Mouse (Mus musculus) heart, adult 2 months (tissue): ENCODE results near the gene Brf1. TPM values are rescaled to one million over a fixed set of nuclear protein-coding genes. Genes with fewer than 3 reads are reported as not detected.

Experiments
- DNase-seq, 2 experiments: peaks; one replicate each; pipeline ENCODE4 v3.0.0; 2021
- H3K27ac ChIP-seq: fragments of 200-600 bp; 2 replicates; pipeline ENCODE4 v1.8.1; 2022
- H3K27me3 ChIP-seq: fragments of 200-500 bp; 2 replicates; pipeline ENCODE4 v1.6.1; 2012; ENCODE audit warnings: mild to moderate bottlenecking, low read length, inconsistent platforms, mixed read lengths; ENCODE audit not compliant: control insufficient read depth, insufficient read depth
- H3K36me3 ChIP-seq: fragments of 200-500 bp; 2 replicates; pipeline ENCODE4 v1.6.1; 2012; ENCODE audit warnings: low read length, inconsistent platforms; ENCODE audit not compliant: control insufficient read depth, insufficient read depth
- H3K4me1 ChIP-seq: fragments of 200-500 bp; 2 replicates; pipeline ENCODE4 v1.6.1; 2011; ENCODE audit warnings: low read length; ENCODE audit not compliant: control insufficient read depth, insufficient read depth
- H3K4me3 ChIP-seq: fragments of 200-600 bp; 2 replicates; pipeline ENCODE4 v1.8.1; 2022
- H3K79me2 ChIP-seq: fragments of 200-500 bp; replicated peaks from 2 replicates; pipeline ENCODE4 v1.6.1; 2012; ENCODE audit warnings: mild to moderate bottlenecking, inconsistent platforms, low read length, moderate library complexity, mixed read lengths; ENCODE audit not compliant: control insufficient read depth, insufficient read depth
- H3K9ac ChIP-seq: fragments of 200-500 bp; 2 replicates; pipeline ENCODE4 v1.6.1; 2012; ENCODE audit warnings: low read depth, mild to moderate bottlenecking, control low read depth, inconsistent platforms, low read length, mixed read lengths
- CTCF ChIP-seq: fragments of 200-600 bp; IDR thresholded peaks from 2 replicates; pipeline ENCODE4 v1.8.1; 2022; ENCODE audit warnings: antibody characterized with exemption, mild to moderate bottlenecking, moderate library complexity
- EP300 ChIP-seq: fragments of 200-500 bp; IDR thresholded peaks from 2 replicates; pipeline ENCODE4 v1.6.1; 2011; ENCODE audit warnings: low read depth, low read length, control low read depth; ENCODE audit not compliant: insufficient read depth
- POLR2A ChIP-seq: fragments of 200-500 bp; IDR thresholded peaks from 2 replicates; pipeline ENCODE4 v1.6.1; 2011; ENCODE audit warnings: mild to moderate bottlenecking, low read depth, low read length, control low read depth; ENCODE audit not compliant: insufficient read depth
- WGBS: fragments of 180-500 bp; shearing (Covaris S2); methylation state at CpG from one replicate; pipeline ENCODE4 v1.1.7; 2018; 5-methylcytosine and 5-hydroxymethylcytosine counted together
- intact Hi-C: fragments of 180-260 bp; cut with DNase I; formaldehyde crosslinking; loops from one replicate; pipeline ENCODE4 v1.15.1; 2025
- microRNA-seq, 2 experiments: library from miRNA; unstranded; fragments of <30 nt; microRNA quantifications; one replicate each; pipeline ENCODE4 v1.2.0; 2021
- polyA plus RNA-seq: library from polyadenylated mRNA; depleted of rRNA; stranded (reverse); fragments of >200 nt; gene quantifications from 2 replicates; pipeline ENCODE4 v1.2.3, GENCODE M21; 2012; rRNA removed
- total RNA-seq, 2 experiments: library from RNA; stranded (reverse); gene quantifications; 2 replicates each; pipeline ENCODE4 v1.2.3; 2021

The Brf1 gene
- total and polyA plus RNA-seq, 3 experiments = 22.3 to 25.1 (median 22.4) TPM

GRCm38 (mm10) chr12:112911701-112912100, 88.8 kb downstream of the Brf1 start:
- no peak overlapping the region for H3K27ac ChIP-seq
- peaks cover 7% of the 10 kb centered on the region; the same call in 1 of the 2 replicates for H3K4me1 ChIP-seq
- no peaks in the 10 kb centered on the region for H3K27me3 ChIP-seq
- 88% methylated on average over 17 of the region's 17 CpGs for WGBS
- no peak overlapping the region for H3K9ac ChIP-seq
- no peaks in the 10 kb centered on the region for H3K79me2 ChIP-seq
- intact Hi-C loops = no loop called here
- H3K36me3 ChIP-seq = no peaks in the 10 kb centered on the region
- TF ChIP-seq EP300 = no peak
- TF ChIP-seq CTCF = no peak
- no peak for TF ChIP-seq POLR2A
- no peak overlapping the region for H3K4me3 ChIP-seq
- no peak for DNase-seq

Small RNA genes lying within 50 kb of the gene (microRNA-seq; reads per million reads assigned to microRNA genes)
- 0 reads per million in 2 experiments for gene Mir6941

Other genes with a start within 250 kb of the Brf1 start
- gene Pld4, start 240.0 kb downstream of the Brf1 start, total RNA-seq = 1 to 10 TPM; 6.6 to 6.8 TPM
- 17.2 and 23.5 TPM in 2 replicates for gene Pld4, start 240.0 kb downstream of the Brf1 start, polyA plus RNA-seq
- 10 to 100 TPM; 14.8 to 15.7 TPM for gene Ahnak2, start 198.0 kb downstream of the Brf1 start, total RNA-seq
- gene Ahnak2, start 198.0 kb downstream of the Brf1 start, polyA plus RNA-seq = 5.4 and 7.5 TPM in 2 replicates
- gene Clba1, start 191.8 kb downstream of the Brf1 start, total RNA-seq = 1 to 10 TPM; 1.7 to 3.1 TPM
- gene Clba1, start 191.8 kb downstream of the Brf1 start, polyA plus RNA-seq = 2.0 and 2.8 TPM in 2 replicates
- gene Cdca4, start 171.3 kb downstream of the Brf1 start, total RNA-seq = 1 to 10 TPM; 5.3 to 6.6 TPM
- gene Cdca4, start 171.3 kb downstream of the Brf1 start, polyA plus RNA-seq = 7.6 and 10.0 TPM in 2 replicates
- under 1 TPM; 0.29 to 0.36 TPM for gene Gpr132, start 132.5 kb downstream of the Brf1 start, total RNA-seq
- 1.00 and 2.0 TPM in 2 replicates for gene Gpr132, start 132.5 kb downstream of the Brf1 start, polyA plus RNA-seq
- 10 to 100 TPM; 25.4 to 27.4 TPM for gene Jag2, start 70.9 kb downstream of the Brf1 start, total RNA-seq
- gene Jag2, start 70.9 kb downstream of the Brf1 start, polyA plus RNA-seq = 34.4 and 35.5 TPM in 2 replicates
- gene Nudt14, start 58.6 kb downstream of the Brf1 start, total RNA-seq = 1 to 10 TPM; 5.7 to 8.6 TPM
- 11.4 and 14.8 TPM in 2 replicates for gene Nudt14, start 58.6 kb downstream of the Brf1 start, polyA plus RNA-seq
- 10 to 100 TPM; 21.8 to 24.3 TPM for gene Btbd6, start 24.2 kb downstream of the Brf1 start, total RNA-seq
- 26.7 and 27.4 TPM in 2 replicates for gene Btbd6, start 24.2 kb downstream of the Brf1 start, polyA plus RNA-seq
- gene Pacs2, start 13.8 kb upstream of the Brf1 start, total RNA-seq = 10 to 100 TPM; 34.9 to 37.5 TPM
- gene Pacs2, start 13.8 kb upstream of the Brf1 start, polyA plus RNA-seq = 34.8 and 37.4 TPM in 2 replicates
- under 1 TPM; 0.21 to 0.27 TPM for gene Tex22, start 73.8 kb upstream of the Brf1 start, total RNA-seq
- gene Tex22, start 73.8 kb upstream of the Brf1 start, polyA plus RNA-seq = 0.50 TPM in 1 of 2 replicates, not detected in the other
- gene Mta1, start 97.6 kb upstream of the Brf1 start, total RNA-seq = 10 to 100 TPM; 44.8 to 54.8 TPM
- gene Mta1, start 97.6 kb upstream of the Brf1 start, polyA plus RNA-seq = 35.4 and 42.4 TPM in 2 replicates
- gene Crip2, start 139.5 kb upstream of the Brf1 start, total RNA-seq = 1,000 to 10,000 TPM; 1,390 to 1,660 TPM
- gene Crip2, start 139.5 kb upstream of the Brf1 start, polyA plus RNA-seq = 3,159 and 3,188 TPM in 2 replicates
- gene Crip1, start 145.6 kb upstream of the Brf1 start, total RNA-seq = 100 to 1,000 TPM; 194 to 200 TPM
- gene Crip1, start 145.6 kb upstream of the Brf1 start, polyA plus RNA-seq = 429 and 531 TPM in 2 replicates
- under 1 TPM; 0.34 to 0.52 TPM for gene Tedc1, start 155.7 kb upstream of the Brf1 start, total RNA-seq
- 0.45 and 0.67 TPM in 2 replicates for gene Tedc1, start 155.7 kb upstream of the Brf1 start, polyA plus RNA-seq
- under 1 TPM in 1 of 2 experiments, not detected in 1; 0.18 TPM for gene Tmem121, start 185.2 kb upstream of the Brf1 start, total RNA-seq
- gene Tmem121, start 185.2 kb upstream of the Brf1 start, polyA plus RNA-seq = 0.41 TPM in 1 of 2 replicates, not detected in the other